Mouse (Mus musculus) layer of hippocampus, adult 9-11 months (tissue): ENCODE measurements at regions not wholly inside any gene's neighbourhood (a gene's known extent, or its start where the extent isn't known, plus 50 kb on each side); places are given as distances from the start of the nearest gene placed in this dataset.
"Not testable (repeated sequence)": the region's sequence is repeated elsewhere in the genome, so short reads cannot be mapped to it uniquely, and the experiment has no call there.

ENCODE experiments used
- DNase-seq: peaks from one replicate; pipeline ENCODE4 v3.0.0; 2022

GRCm38 (mm10) chr13:85035903-85036302 is 153.3 kb upstream of the Ccnh start:
- DNase-seq = no peak

- no peak for DNase-seq
These were observed 152.4 kb upstream of the Ccnh start for GRCm38 (mm10) chr13:85036830-85037229.

- peak; percentile 7 for DNase-seq
These were observed 122.3 kb upstream of the Ccnh start for GRCm38 (mm10) chr13:85066585-85067550.

- DNase-seq = no peak
These were observed 121.5 kb upstream of the Ccnh start for GRCm38 (mm10) chr13:85067551-85068283.

- DNase-seq = no peak
These were observed 120.8 kb upstream of the Ccnh start for GRCm38 (mm10) chr13:85068403-85068802.

- DNase-seq = peak; percentile 72
These were observed 105.9 kb upstream of the Ccnh start for GRCm38 (mm10) chr13:85083335-85083734.

- no peak for DNase-seq
These were observed 105.5 kb upstream of the Ccnh start for GRCm38 (mm10) chr13:85083742-85084141.

GRCm38 (mm10) chr13:85096174-85096573 is 93.0 kb upstream of the Ccnh start:
- DNase-seq = no peak

GRCm38 (mm10) chr13:85123309-85123708 is 65.9 kb upstream of the Ccnh start:
- DNase-seq = peak; percentile 4

GRCm38 (mm10) chr13:85126573-85127547 is 62.3 kb upstream of the Ccnh start:
- DNase-seq = not testable (repeated sequence)

- no peak for DNase-seq
These were observed 61.7 kb upstream of the Ccnh start for GRCm38 (mm10) chr13:85127548-85127925.
